Mouse (Mus musculus) thymus, adult 2 months (tissue): ENCODE measurements around the gene Ulk3.

ENCODE experiments used
- CTCF ChIP-seq: fragments of 200-500 bp; IDR thresholded peaks from 2 replicates; pipeline ENCODE4 v1.5.1; 2012; ENCODE audit warnings: mild to moderate bottlenecking, control low read depth, low read length, moderate library complexity, borderline replicate concordance; ENCODE audit not compliant: control insufficient read depth, poor library complexity, insufficient read depth; ENCODE audit errors: extremely low read depth
- POLR2A ChIP-seq: fragments of 200-500 bp; IDR thresholded peaks from 2 replicates; pipeline ENCODE4 v1.6.1; 2012; ENCODE audit warnings: mild to moderate bottlenecking, low read length, control low read depth, moderate library complexity; ENCODE audit not compliant: control insufficient read depth, poor library complexity, insufficient read depth; ENCODE audit errors: extremely low read depth

DNA sequence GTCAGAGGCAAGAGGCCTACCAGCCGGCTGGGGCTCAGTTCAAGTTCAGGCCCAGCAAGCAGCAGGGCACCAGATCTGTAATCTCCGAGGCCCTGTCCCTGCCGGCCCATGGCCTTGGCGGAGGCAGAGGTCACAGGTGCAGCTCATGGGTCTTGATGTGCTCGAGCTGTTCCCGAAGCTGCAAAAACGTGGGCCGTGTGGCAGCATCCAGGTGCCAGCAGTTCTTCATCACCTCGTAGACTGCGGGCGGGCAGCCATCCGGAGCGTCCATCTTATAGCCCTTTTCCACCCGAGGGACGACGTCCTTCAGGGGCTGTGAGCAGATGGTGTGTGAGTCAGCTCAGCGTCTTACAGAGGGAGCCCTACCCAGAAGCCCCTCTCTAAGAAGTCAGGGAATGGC lies 37.9 kb downstream of the Ulk3 start:
- TF ChIP-seq CTCF: no peak
- no peak for TF ChIP-seq POLR2A
